Mouse (Mus musculus): ENCODE measurements around the gene Lyplal1. TPM values are rescaled to one million over a fixed set of nuclear protein-coding genes. Genes with fewer than 3 reads are reported as not detected.

Gene Lyplal1
- total RNA-seq (2017) = not detected in 3 replicates

DNA sequence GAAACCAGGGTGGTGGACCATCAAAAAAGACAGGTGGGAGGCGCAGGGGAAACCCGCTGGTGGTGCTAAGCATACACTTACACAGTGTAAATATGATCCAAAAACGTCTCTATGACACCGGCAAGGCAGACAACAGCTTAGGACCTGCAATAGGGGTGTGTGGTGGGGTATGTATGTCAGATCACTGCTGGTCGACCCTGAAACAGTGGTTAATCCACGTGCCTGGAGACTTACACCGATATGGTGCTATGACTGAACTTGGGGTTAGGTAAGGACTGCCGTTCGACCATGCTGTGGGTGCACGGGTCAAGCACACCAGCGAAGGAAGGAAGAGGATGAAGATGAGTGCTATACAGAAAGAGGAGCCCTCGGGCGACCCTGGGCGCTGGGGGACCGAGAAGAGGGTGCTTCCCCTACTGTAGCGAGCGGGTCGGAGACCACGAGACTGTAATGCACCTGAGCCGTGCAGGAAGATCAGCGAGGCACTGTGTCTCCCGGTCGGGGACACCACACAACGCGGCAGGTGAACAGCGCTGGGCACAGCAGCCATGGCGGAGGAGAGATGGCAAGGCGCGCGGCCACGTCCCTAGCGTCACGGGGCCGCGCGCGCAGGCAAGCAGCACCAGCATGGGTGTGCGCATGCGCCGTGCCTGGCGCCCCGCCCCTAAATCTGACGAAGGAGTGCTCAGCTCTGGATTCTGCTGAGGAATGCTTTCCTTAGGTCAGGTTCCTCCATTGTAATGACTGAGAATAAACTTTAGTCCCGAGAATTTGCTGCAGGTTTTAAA, at the start of gene Lyplal1:
Gene Lyplal1 (minus strand): TSS at position 610 of the 788 bp plus-strand sequence.
- ATAC-seq (replicated peaks; ENCODE audit: insufficient number of reproducible peaks, low FRiP score, low TSS enrichment, poor library complexity, severe bottlenecking) = 0 out of 2 replicates have a peak, but pooled peaks have one; percentile 50

DNA sequence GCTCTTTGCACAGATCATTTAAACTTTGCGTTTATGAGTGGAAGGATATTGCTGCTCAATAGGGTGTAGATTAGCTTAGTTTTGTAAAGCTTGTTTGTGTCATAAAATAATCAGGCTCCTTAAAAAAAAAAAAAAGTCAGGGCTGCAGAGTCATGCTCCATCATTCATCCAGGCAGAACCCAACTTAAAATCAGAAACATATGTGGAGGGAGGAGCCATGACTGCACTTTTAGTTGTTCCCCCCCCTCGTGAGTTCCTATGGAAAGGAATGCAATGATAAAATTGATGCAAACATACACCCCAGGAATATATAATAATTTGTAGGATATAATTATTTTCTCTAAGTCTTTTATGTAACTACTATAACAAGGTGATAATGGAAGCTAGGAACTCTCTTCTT, 46.5 kb upstream of the Lyplal1 start:
- ATAC-seq (replicated peaks; ENCODE audit: insufficient number of reproducible peaks, low FRiP score, low TSS enrichment, poor library complexity, severe bottlenecking) = no peak

- no peak for ATAC-seq (replicated peaks; ENCODE audit: insufficient number of reproducible peaks, low FRiP score, low TSS enrichment, poor library complexity, severe bottlenecking)
Observed at GRCm38 (mm10) chr1:186163206-186163605, 46.1 kb upstream of the Lyplal1 start.

DNA sequence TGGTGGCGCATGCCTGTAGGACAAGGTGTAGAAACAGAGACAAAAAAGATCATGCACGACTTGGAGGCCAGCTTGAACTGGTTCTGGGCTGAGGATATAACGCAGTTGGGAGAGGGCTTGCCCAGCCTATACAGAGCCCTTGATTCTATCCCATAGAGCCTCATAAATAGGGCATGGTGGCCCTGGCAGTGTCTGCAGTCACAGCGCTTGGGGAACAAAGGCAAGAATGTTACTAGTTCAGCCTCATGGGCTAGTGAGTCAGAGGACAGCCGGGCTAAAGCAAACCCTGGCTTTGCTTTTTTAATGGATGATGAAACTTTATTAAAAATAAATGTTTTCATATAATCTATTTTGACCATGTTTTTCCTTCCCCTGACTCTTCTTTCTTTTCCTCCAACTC, 33.3 kb upstream of the Lyplal1 start:
- no peak for ATAC-seq (replicated peaks; ENCODE audit: insufficient number of reproducible peaks, low FRiP score, low TSS enrichment, poor library complexity, severe bottlenecking)

DNA sequence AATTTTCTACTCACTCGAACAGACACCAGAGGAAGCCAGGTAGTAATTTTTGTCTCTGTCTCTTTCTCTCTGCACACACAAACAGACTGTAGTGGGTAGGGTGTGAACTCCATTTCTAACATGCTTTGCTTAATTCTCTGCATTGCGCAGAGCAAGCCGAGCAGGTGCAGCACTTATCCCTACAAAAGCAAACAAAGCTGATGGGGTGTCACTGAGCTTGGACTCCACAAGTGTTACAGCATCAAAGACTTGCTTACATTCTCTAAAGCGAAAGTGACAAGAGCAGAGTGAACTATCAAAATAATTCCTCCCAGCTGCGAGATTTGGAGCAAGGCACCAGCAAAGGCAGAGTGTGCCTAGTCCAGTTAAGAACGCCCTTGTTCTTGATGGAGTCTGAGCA, 28.3 kb upstream of the Lyplal1 start:
- ATAC-seq (replicated peaks; ENCODE audit: insufficient number of reproducible peaks, low FRiP score, low TSS enrichment, poor library complexity, severe bottlenecking) = no peak

DNA sequence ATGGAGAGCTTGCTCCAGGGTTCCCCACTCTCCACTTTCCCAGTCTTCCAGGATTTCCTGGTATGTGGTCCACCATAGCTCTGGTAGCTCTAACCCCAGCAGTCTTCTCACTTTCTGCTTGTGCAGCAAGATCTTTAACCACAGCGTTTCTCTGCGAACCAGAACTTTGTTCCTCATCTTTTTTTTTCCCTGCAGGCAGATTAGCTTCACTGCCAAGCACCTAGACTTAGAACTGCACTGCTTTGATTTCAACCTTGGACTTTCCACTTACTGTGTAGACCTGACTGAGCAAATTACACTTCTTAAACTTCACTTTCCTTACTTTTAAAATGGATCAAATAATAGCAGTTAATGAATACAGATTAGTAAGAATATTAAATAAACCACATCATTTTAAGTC, 23.1 kb upstream of the Lyplal1 start:
- no peak for ATAC-seq (replicated peaks; ENCODE audit: insufficient number of reproducible peaks, low FRiP score, low TSS enrichment, poor library complexity, severe bottlenecking)

DNA sequence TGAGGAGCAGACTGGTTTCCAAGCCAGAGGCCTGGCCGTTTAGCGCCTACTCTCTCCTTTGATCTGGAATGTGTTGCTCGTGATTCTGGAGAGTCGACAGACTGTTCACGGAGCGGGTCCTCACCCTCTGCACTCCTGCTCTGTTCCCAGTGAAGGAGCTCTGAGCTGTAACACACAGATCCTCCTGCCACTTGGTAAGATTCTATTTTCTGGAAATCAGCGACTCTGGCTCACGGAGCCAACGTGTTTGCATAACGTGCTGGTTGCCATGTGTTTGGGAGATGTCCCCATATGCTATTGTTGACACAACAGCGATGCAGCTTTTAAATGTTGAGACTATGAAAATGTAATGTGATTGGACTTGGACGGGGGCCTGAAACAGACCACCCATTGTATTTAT, 20.8 kb upstream of the Lyplal1 start:
- ATAC-seq (replicated peaks; ENCODE audit: insufficient number of reproducible peaks, low FRiP score, low TSS enrichment, poor library complexity, severe bottlenecking) = no peak

GRCm38 (mm10) chr1:186136636-186137380, 19.7 kb upstream of the Lyplal1 start:
- ATAC-seq (replicated peaks; ENCODE audit: insufficient number of reproducible peaks, low FRiP score, low TSS enrichment, poor library complexity, severe bottlenecking) = no peak

GRCm38 (mm10) chr1:186131465-186131864, 14.4 kb upstream of the Lyplal1 start:
- no peak for ATAC-seq (replicated peaks; ENCODE audit: insufficient number of reproducible peaks, low FRiP score, low TSS enrichment, poor library complexity, severe bottlenecking)

GRCm38 (mm10) chr1:186128940-186129339, 11.8 kb upstream of the Lyplal1 start:
- no peak for ATAC-seq (replicated peaks; ENCODE audit: insufficient number of reproducible peaks, low FRiP score, low TSS enrichment, poor library complexity, severe bottlenecking)

GRCm38 (mm10) chr1:186126313-186126862, 9.3 kb upstream of the Lyplal1 start:
- no peak for ATAC-seq (replicated peaks; ENCODE audit: insufficient number of reproducible peaks, low FRiP score, low TSS enrichment, poor library complexity, severe bottlenecking)

DNA sequence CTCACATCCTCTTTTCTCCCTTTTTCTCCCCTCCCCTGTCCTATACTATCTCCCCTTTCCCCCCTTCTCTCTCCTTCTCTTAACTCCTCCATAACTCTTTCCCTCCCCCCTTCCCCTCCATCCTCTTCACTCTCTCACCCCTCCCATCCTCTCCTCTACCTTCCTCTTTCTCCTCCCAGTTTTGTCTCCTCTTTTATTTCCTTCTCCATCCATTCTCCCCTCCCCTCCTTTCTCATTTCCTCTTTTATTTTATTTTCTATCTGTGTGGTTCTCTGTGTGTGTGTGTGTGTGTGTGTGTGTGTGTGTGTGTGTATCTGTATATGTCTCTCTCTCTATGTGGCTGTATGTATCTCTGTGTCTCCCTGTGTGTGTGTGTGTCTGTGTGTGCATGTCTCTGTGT, 6.6 kb upstream of the Lyplal1 start:
- no peak for ATAC-seq (replicated peaks; ENCODE audit: insufficient number of reproducible peaks, low FRiP score, low TSS enrichment, poor library complexity, severe bottlenecking)

- no peak for ATAC-seq (replicated peaks; ENCODE audit: insufficient number of reproducible peaks, low FRiP score, low TSS enrichment, poor library complexity, severe bottlenecking)
Observed at GRCm38 (mm10) chr1:186119856-186120255, 2.7 kb upstream of the Lyplal1 start.

DNA sequence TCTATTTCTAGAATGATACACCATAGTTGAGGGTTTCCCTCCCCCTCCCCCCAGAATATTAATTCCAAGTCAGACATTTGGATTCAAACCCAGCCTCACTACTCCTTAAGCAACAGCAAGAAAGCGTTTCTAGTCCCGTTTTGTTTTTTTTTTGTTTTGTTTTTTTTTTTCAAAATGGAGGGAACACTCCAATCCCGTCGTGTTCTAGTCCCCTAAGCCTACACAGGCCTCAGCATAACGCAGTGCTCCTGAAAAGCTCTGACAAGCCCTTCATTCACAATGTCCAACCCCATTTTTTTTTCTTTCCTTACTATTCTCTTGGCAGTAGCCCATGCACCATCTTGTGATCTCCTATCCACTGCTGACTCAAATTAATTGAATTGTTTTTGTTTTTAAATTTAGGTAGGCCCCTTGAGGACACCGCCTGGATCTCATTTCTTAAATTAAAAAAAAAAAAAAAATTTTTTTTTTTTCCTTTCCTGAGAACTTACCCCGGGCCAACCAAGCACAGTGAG, 967 bp downstream of the Lyplal1 start:
- ATAC-seq (replicated peaks; ENCODE audit: insufficient number of reproducible peaks, low FRiP score, low TSS enrichment, poor library complexity, severe bottlenecking) = no peak

GRCm38 (mm10) chr1:186102313-186102712, 14.8 kb downstream of the Lyplal1 start:
- ATAC-seq (replicated peaks; ENCODE audit: insufficient number of reproducible peaks, low FRiP score, low TSS enrichment, poor library complexity, severe bottlenecking) = no peak

DNA sequence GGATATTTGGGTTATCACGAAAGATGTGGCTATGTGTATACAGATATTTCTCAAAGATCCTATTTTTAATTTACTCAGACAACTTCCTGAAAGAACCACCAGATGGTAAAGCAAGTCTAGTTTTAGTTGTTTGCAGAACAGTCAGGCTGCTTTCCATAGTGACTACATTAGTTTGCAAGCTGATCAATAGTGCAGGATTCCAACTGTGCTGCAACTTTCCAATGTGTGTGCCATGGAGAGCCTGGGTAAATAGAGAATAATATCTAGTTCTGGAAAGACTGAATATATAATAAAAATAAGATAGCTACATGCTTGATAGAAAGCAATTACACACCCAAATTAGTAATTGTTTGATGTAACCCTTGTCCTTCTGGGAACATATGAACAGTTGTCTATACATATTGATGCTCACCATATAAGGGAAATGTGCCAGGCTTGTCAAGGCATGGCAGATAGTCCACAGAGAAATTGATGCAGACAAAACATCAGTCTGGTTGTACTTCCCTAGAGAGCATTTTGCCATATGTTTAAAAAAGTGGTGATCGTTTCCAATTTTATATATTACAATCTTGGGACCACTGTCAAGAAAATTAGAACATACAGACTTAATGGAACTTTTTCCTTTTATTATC, 50.7 kb downstream of the Lyplal1 start:
- ATAC-seq (replicated peaks; ENCODE audit: insufficient number of reproducible peaks, low FRiP score, low TSS enrichment, poor library complexity, severe bottlenecking) = no peak

DNA sequence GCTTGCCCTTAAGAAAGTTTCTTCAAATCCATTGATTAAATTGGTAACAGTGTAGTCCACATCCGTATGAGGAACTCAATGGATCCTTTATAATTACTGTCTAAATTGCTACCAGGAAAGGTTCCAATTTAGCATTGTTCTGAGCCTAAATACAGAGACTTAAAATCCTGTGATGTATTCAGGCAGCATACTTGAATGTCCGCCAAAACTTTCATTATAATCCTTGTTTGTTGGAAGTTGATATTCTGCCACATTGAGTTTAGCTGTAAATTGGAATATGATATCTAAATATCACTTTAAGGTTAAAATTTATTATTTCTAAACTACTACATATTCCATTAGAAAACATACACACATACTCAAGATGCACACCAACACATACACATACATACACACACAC, 57.1 kb downstream of the Lyplal1 start:
- no peak for ATAC-seq (replicated peaks; ENCODE audit: insufficient number of reproducible peaks, low FRiP score, low TSS enrichment, poor library complexity, severe bottlenecking)

DNA sequence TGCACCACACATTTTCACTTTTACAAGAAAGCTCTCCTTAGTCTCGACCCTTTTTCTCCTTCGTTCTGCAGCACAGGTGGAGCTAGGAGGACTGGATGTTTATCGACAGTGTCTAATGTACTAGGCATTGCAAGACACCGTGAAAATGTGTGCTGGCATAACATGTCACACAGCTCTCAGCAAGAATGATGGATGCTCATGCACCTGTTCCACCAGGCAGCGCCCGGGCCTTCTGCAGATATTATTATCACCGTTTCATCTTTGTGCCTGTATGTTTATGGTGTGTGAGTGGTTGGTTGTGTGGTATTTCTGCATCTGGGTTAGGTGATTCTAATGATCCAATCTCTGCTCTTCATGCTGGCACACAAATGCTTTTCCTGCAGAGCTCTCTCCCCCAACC, 62.9 kb downstream of the Lyplal1 start:
- no peak for ATAC-seq (replicated peaks; ENCODE audit: insufficient number of reproducible peaks, low FRiP score, low TSS enrichment, poor library complexity, severe bottlenecking)
